9 mouse cellular contexts compared by ENCODE assay signal in genomic region chr13:73718225-73718624, GRCm38 (mm10). TPM values are rescaled to one million over a fixed set of nuclear protein-coding genes. Genes with fewer than 3 reads are reported as not detected.
DNase-seq lines count a peak whose midpoint lies in the region; ATAC-seq and TF ChIP-seq lines count a peak whose summit lies in the region.
"Had no signal": no experiment of that assay in that cellular context is flagged by ENCODE, and none has a peak within 500 bp of the region (broad histone marks: within the 10 kb centered on the region; RNA-seq: fewer than 3 reads in every experiment).

No protein-coding gene starts in this region.

- no peak overlapping the region for H3K4me3 ChIP-seq in forebrain, embryonic 16.5 days (replicated peaks; ENCODE audit: low read length)
- H3K4me3 ChIP-seq: lung, embryonic 15.5 days had no signal

- H3K36me3 ChIP-seq in forebrain, embryonic 16.5 days (ENCODE audit: control insufficient read depth, insufficient read depth): no peaks in the 10 kb centered on the region
- H3K36me3 ChIP-seq: lung, embryonic 15.5 days had no signal

- H3K4me1 ChIP-seq in forebrain, embryonic 16.5 days (replicated peaks; ENCODE audit: control insufficient read depth, insufficient read depth, low read length): no peaks in the 10 kb centered on the region
- H3K4me1 ChIP-seq: lung, embryonic 15.5 days had no signal

- in situ Hi-C loops in Patski (cut with MboI; ENCODE audit: low pct_unique_long_range_greater_than_20kb): no loop called here

- WGBS in forebrain, embryonic 16.5 days: 0% methylated on average over 2 of the region's 2 CpGs

- H3K27ac ChIP-seq in forebrain, embryonic 16.5 days (ENCODE audit: low read length): no peak overlapping the region
- H3K27ac ChIP-seq: lung, embryonic 15.5 days had no signal

- H3K4me2 ChIP-seq in forebrain, embryonic 16.5 days (ENCODE audit: low read length): no peak overlapping the region
- H3K4me2 ChIP-seq: lung, embryonic 15.5 days had no signal

- H3K27me3 ChIP-seq in Patski: no peaks in the 10 kb centered on the region
- H3K27me3 ChIP-seq in forebrain, embryonic 16.5 days (replicated peaks; ENCODE audit: control insufficient read depth, insufficient read depth, low read length): no peaks in the 10 kb centered on the region
- H3K27me3 ChIP-seq: lung, embryonic 15.5 days had no signal

- POLR2A ChIA-PET in Patski (lab: Charles Lee): no interaction called here

- no peaks in the 10 kb centered on the region for H3K9me3 ChIP-seq in forebrain, embryonic 16.5 days (ENCODE audit: control insufficient read depth, low read length)
- H3K9me3 ChIP-seq: lung, embryonic 15.5 days had no signal

- CTCF ChIA-PET in Patski (lab: Charles Lee): interaction anchor here (0.7 to 4.2 kb wide), 14 partner anchors 9 to 222 kb away, joined by 3 to 28 read pairs (median 4); no protein-coding TSS in a partner anchor

- H3K9ac ChIP-seq in forebrain, embryonic 16.5 days (replicated peaks; ENCODE audit: low read depth, low read length): no peak overlapping the region
- H3K9ac ChIP-seq: lung, embryonic 15.5 days had no signal

- ATAC-seq in Patski: no peak
- peak; percentile 92 for ATAC-seq in forebrain, embryonic 16.5 days
- ATAC-seq in megakaryocyte progenitor cell, adult 5-6 weeks (replicated peaks; ENCODE audit: poor library complexity): peak; percentile 96

- DNase-seq in Patski (ENCODE audit: low read depth, low spot score): no peak
- DNase-seq in cerebellum, adult 11 months: peak; percentile 51
- peak; percentile 94 for DNase-seq in induced T-regulatory cell, adult 2 months (ENCODE audit: low read depth)
- peak; percentile 60 for DNase-seq in left cerebral cortex, adult 11 months (ENCODE audit: low spot score)
- peak; percentile 88 for DNase-seq in right cerebral cortex, postnatal 14 days
- DNase-seq in urinary bladder, postnatal 36 days (ENCODE audit: low spot score in 2 of 2): peak; percentile 69 to 78

- peak; percentile 73 for TF ChIP-seq CTCF in Patski (IDR thresholded peaks at IDR 0.05)

RNA-seq across cellular contexts. Expression of gene Slc6a19, which starts 13.6 kb away (rescaled TPM):
- polyA plus RNA-seq in Patski (2021): 20.4 TPM
- polyA plus RNA-seq in forebrain, embryonic 16.5 days (2015; fragmentation: Nextera tagmentation; extraction: Ambion mirVana): 0.09 and 0.27 TPM in 2 replicates
- total RNA-seq in megakaryocyte progenitor cell, adult 5-6 weeks (2015): not detected in 2 replicates
- not detected in 2 replicates for total RNA-seq in megakaryocyte progenitor cell, adult 5-6 weeks (2017)
- polyA plus RNA-seq: lung, embryonic 15.5 days had no signal

RNA-seq across cellular contexts. Expression of gene Slc12a7, which starts 14.7 kb away (rescaled TPM):
- 120 TPM for polyA plus RNA-seq in Patski (2021)
- polyA plus RNA-seq in forebrain, embryonic 16.5 days (2015; fragmentation: Nextera tagmentation; extraction: Ambion mirVana): 13.5 and 14.9 TPM in 2 replicates
- total RNA-seq in megakaryocyte progenitor cell, adult 5-6 weeks (2015): 4.3 and 7.5 TPM in 2 replicates
- 3.4 and 3.6 TPM in 2 replicates for total RNA-seq in megakaryocyte progenitor cell, adult 5-6 weeks (2017)

RNA-seq across cellular contexts. Expression of gene Slc6a18, which starts 40.4 kb away (rescaled TPM):
- polyA plus RNA-seq in Patski (2021): 23.7 TPM
- not detected in 2 replicates for polyA plus RNA-seq in forebrain, embryonic 16.5 days (2015; fragmentation: Nextera tagmentation; extraction: Ambion mirVana)
- not detected in 2 replicates for total RNA-seq in megakaryocyte progenitor cell, adult 5-6 weeks (2015)
- not detected in 2 replicates for total RNA-seq in megakaryocyte progenitor cell, adult 5-6 weeks (2017)
- polyA plus RNA-seq: lung, embryonic 15.5 days had no signal

Comparison
In these comparisons a context has a peak if more than half of its experiments do, and no peak if none do; other contexts are left out.
1. RNA of gene Slc6a19, which starts 13.6 kb away (polyA plus RNA-seq): 20.4 TPM in Patski (single experiment); 0.09 to 0.27 TPM in forebrain, embryonic 16.5 days; every median in the first group is over 10 times any median in the second.
2. RNA of gene Slc6a18, which starts 40.4 kb away (polyA plus RNA-seq): 23.7 TPM in Patski (single experiment); not detected in forebrain, embryonic 16.5 days; every median in the first group is over 10 times any median in the second.